Mouse (Mus musculus) midbrain, embryonic 13.5 days (tissue): ENCODE results near the gene Gm7075. TPM values are rescaled to one million over a fixed set of nuclear protein-coding genes. Genes with fewer than 3 reads are reported as not detected.

Experiments
- ATAC-seq: fragments of 200-750 bp; cut with Nextera tagmentation; 2 replicates; pipeline ENCODE4 v1.8.0; 2017; ENCODE audit warnings: mild to moderate bottlenecking, moderate TSS enrichment, moderate library complexity
- H3K27ac ChIP-seq: fragments of 300-500 bp; sonication (generic); 2 replicates; pipeline ENCODE4 v1.5.1; 2015; ENCODE audit warnings: inconsistent platforms, mild to moderate bottlenecking, moderate library complexity
- H3K27me3 ChIP-seq: fragments of 300-500 bp; sonication (generic); 2 replicates; pipeline ENCODE4 v1.6.1; 2015; ENCODE audit warnings: mild to moderate bottlenecking, inconsistent platforms
- H3K36me3 ChIP-seq: fragments of 300-500 bp; sonication (generic); 2 replicates; pipeline ENCODE4 v1.6.1; 2015; ENCODE audit warnings: mild to moderate bottlenecking, inconsistent platforms
- H3K4me1 ChIP-seq: fragments of 300-500 bp; sonication (generic); replicated peaks from 2 replicates; pipeline ENCODE4 v1.6.1; 2015; ENCODE audit warnings: inconsistent platforms
- H3K4me2 ChIP-seq: fragments of 300-500 bp; sonication (generic); replicated peaks from 2 replicates; pipeline ENCODE4 v1.6.1; 2015; ENCODE audit warnings: moderate library complexity, mild to moderate bottlenecking, inconsistent platforms
- H3K4me3 ChIP-seq: fragments of 300-500 bp; sonication (generic); replicated peaks from 2 replicates; pipeline ENCODE4 v1.5.1; 2015; ENCODE audit warnings: mild to moderate bottlenecking, inconsistent platforms
- H3K9ac ChIP-seq: fragments of 300-500 bp; sonication (generic); replicated peaks from 2 replicates; pipeline ENCODE4 v1.6.1; 2015; ENCODE audit warnings: mild to moderate bottlenecking, inconsistent platforms
- H3K9me3 ChIP-seq: fragments of 300-500 bp; sonication (generic); 2 replicates; pipeline ENCODE4 v1.6.1; 2016; ENCODE audit warnings: mild to moderate bottlenecking, inconsistent platforms
- WGBS: fragments of 180-500 bp; shearing (Covaris S2); methylation state at CpG from one replicate; pipeline ENCODE4 v1.1.7; 2015; 5-methylcytosine and 5-hydroxymethylcytosine counted together
- polyA plus RNA-seq: library from polyadenylated mRNA; unstranded; fragments of >200 nt; fragmentation: Nextera tagmentation; extraction: Ambion mirVana; gene quantifications from 2 replicates; pipeline ENCODE4 v1.2.1, GENCODE M21; 2015

Gm7075 gene
- polyA plus RNA-seq, 1 experiment from 2014 or later = not detected

- whole genome bisulfite sequencing = 91% methylated on average over 7 of the region's 7 CpGs
- Histone ChIP-seq H3K27me3 (no peaks in the 10 kb centered on the region), H3K27ac (no peak overlapping the region), H3K9ac (no peak overlapping the region), H3K9me3 (no peaks in the 10 kb centered on the region), H3K36me3 (no peaks in the 10 kb centered on the region), H3K4me2 (no peak overlapping the region), H3K4me3 (no peak overlapping the region), H3K4me1 (no peaks in the 10 kb centered on the region; the same call in 1 of the 2 replicates)
- ATAC-seq = no peak
Measured at GRCm38 (mm10) chr10:63431221-63431736, 9.7 kb upstream of the Gm7075 start.

DNA sequence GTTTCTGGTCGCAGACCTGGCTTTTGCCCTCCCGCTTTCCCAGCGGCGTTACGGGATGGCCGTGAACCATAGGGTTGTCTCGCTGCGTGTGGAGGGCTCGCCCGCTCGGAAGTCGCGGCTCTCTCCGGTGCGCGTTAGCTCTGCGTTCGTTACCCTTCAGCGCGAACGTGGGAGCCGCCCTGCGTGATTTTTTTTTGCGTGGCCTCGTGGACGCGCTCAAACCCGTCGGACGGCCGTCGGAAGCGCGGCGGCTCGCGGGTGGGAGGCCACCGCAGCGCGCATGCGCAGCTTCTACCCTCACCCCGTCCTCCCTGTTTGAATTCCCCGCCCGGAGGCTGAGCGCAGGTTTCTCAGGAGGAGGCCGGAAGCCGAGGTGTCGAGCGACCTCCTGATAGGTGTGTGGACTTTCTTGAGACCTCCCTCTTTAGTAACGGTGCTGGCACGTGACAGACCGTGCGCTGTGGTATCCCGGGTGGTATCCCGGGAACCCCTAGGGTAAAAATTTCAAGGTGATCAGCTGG, 8.3 kb upstream of the Gm7075 start, which contains the start of gene Ctnna3:
Gene Ctnna3, plus strand, starts transcription at position 314 of the 521 bp plus-strand sequence.
- peak within 1 kb of the TSS; percentile 62 for H3K27ac ChIP-seq
- no peaks in the 10 kb centered on the region for H3K36me3 ChIP-seq
- no peaks in the 10 kb centered on the region for H3K9me3 ChIP-seq
- no peaks in the 10 kb centered on the region for H3K27me3 ChIP-seq
- peak; percentile 98 for ATAC-seq
- H3K4me1 ChIP-seq = no peaks in the 10 kb centered on the region; the same call in 1 of the 2 replicates
- under 1% methylated on average over 55 of the region's 55 CpGs for WGBS
- H3K4me3 ChIP-seq = peak within 1 kb of the TSS; percentile 72
- peak within 1 kb of the TSS; percentile 66 for H3K4me2 ChIP-seq
- peak within 1 kb of the TSS; percentile 60 for H3K9ac ChIP-seq

GRCm38 (mm10) chr10:63429380-63429779, 7.8 kb upstream of the Gm7075 start:
- no peaks in the 10 kb centered on the region; the same call in 1 of the 2 replicates for H3K4me1 ChIP-seq
- peak overlapping the region; percentile 72 for H3K4me3 ChIP-seq
- no peaks in the 10 kb centered on the region for H3K9me3 ChIP-seq
- H3K36me3 ChIP-seq = no peaks in the 10 kb centered on the region
- under 1% methylated on average over 34 of the region's 34 CpGs for WGBS
- no peaks in the 10 kb centered on the region for H3K27me3 ChIP-seq
- peak overlapping the region; percentile 58 for H3K9ac ChIP-seq
- H3K27ac ChIP-seq = peak overlapping the region; percentile 62
- H3K4me2 ChIP-seq = peak overlapping the region; percentile 66
- peak; percentile 90 for ATAC-seq

DNA sequence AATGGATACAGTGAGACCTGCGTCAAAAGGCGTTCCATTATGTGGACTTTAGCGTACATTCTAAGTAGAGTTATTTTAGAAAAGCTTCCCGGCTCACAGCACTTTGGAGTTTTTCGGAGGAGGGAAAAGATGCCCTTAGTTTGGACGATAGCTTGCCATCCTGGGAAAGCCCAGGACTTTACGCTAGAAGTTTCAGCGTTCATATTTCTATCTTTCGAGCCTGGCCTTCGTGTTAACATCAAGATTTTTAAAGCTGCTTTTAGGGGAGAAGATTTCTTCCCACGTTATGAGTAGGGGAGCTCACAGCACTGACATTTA, 7.4 kb upstream of the Gm7075 start:
- H3K36me3 ChIP-seq = no peaks in the 10 kb centered on the region
- no peaks in the 10 kb centered on the region; the same call in 1 of the 2 replicates for H3K4me1 ChIP-seq
- H3K4me2 ChIP-seq = peak overlapping the region; percentile 66
- peak overlapping the region; percentile 72 for H3K4me3 ChIP-seq
- no peak overlapping the region for H3K27ac ChIP-seq
- no peaks in the 10 kb centered on the region for H3K27me3 ChIP-seq
- WGBS = 3% methylated on average over 11 of the region's 11 CpGs
- no peak for ATAC-seq
- no peaks in the 10 kb centered on the region for H3K9me3 ChIP-seq
- peak overlapping the region; percentile 60 for H3K9ac ChIP-seq

GRCm38 (mm10) chr10:63428243-63429022, 6.8 kb upstream of the Gm7075 start:
- ATAC-seq = no peak
- no peaks in the 10 kb centered on the region for H3K27me3 ChIP-seq
- peak overlapping the region; percentile 66 for H3K4me2 ChIP-seq
- H3K27ac ChIP-seq = no peak overlapping the region
- no peaks in the 10 kb centered on the region for H3K36me3 ChIP-seq
- WGBS = 24% methylated on average over 19 of the region's 19 CpGs
- H3K4me1 ChIP-seq = no peaks in the 10 kb centered on the region; the same call in 1 of the 2 replicates
- H3K9ac ChIP-seq = peak overlapping the region; percentile 60
- no peaks in the 10 kb centered on the region for H3K9me3 ChIP-seq
- peak overlapping the region; percentile 72 for H3K4me3 ChIP-seq

DNA sequence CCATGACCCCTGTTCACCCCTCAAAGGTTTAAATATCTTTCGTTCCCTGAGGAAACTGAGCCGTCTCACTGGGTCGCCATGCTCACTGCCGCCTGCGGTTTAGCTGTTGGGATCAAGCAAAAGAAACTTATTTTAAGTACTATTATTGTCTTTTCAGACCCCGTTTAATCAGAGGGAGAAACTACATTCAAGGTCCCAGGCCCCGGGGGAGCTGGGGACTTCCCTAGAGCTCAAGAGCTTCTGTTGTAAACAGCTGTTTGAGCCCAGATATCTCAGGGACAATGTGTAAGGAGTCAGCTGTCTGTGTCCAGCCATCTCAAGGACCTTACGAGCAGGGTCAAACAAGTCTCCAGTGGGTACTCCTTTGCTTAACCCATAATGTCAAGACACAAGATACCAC, 5.6 kb upstream of the Gm7075 start:
- H3K4me2 ChIP-seq = no peak overlapping the region
- no peaks in the 10 kb centered on the region for H3K36me3 ChIP-seq
- no peak for ATAC-seq
- no peak overlapping the region for H3K4me3 ChIP-seq
- 79% methylated on average over 8 of the region's 8 CpGs for WGBS
- no peaks in the 10 kb centered on the region for H3K27me3 ChIP-seq
- no peaks in the 10 kb centered on the region for H3K9me3 ChIP-seq
- no peak overlapping the region for H3K9ac ChIP-seq
- H3K4me1 ChIP-seq = no peaks in the 10 kb centered on the region; the same call in 1 of the 2 replicates
- H3K27ac ChIP-seq = no peak overlapping the region

- Histone ChIP-seq H3K27ac (no peak overlapping the region), H3K4me1 (no peaks in the 10 kb centered on the region; the same call in 1 of the 2 replicates), H3K4me3 (no peak overlapping the region), H3K27me3 (no peaks in the 10 kb centered on the region), H3K4me2 (no peak overlapping the region), H3K36me3 (no peaks in the 10 kb centered on the region), H3K9me3 (no peaks in the 10 kb centered on the region), H3K9ac (no peak overlapping the region)
- no peak for ATAC-seq
Measured at GRCm38 (mm10) chr10:63424475-63424814, 2.9 kb upstream of the Gm7075 start.

GRCm38 (mm10) chr10:63423591-63424474, 2.2 kb upstream of the Gm7075 start:
- ATAC-seq = no peak
- no peaks in the 10 kb centered on the region for H3K36me3 ChIP-seq
- no peaks in the 10 kb centered on the region; the same call in 1 of the 2 replicates for H3K4me1 ChIP-seq
- 85% methylated on average over 9 of the region's 9 CpGs for WGBS
- no peak overlapping the region for H3K27ac ChIP-seq
- H3K9ac ChIP-seq = no peak overlapping the region
- H3K4me2 ChIP-seq = no peak overlapping the region
- H3K9me3 ChIP-seq = no peaks in the 10 kb centered on the region
- H3K4me3 ChIP-seq = no peak overlapping the region
- no peaks in the 10 kb centered on the region for H3K27me3 ChIP-seq

DNA sequence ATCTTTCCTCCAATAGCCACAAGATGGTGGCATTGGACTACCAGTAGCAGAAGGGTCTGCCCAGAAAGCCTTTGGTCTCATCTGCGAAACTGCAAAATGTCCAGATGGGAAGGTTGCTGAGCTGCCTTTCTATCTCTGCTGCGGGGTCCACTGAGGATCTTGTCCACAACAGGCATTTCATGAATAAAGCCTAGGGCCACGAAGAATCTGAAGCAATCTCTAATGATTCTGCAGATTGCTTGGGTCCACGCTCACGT, 1.1 kb upstream of the Gm7075 start:
- Histone ChIP-seq H3K9ac (no peak overlapping the region), H3K9me3 (no peaks in the 10 kb centered on the region), H3K4me2 (no peak overlapping the region), H3K27ac (no peak overlapping the region), H3K4me1 (no peaks in the 10 kb centered on the region), H3K36me3 (no peaks in the 10 kb centered on the region), H3K27me3 (no peaks in the 10 kb centered on the region), H3K4me3 (no peak overlapping the region)
- ATAC-seq = no peak
- WGBS = 89% methylated on average over 5 of the region's 5 CpGs

- Histone ChIP-seq H3K4me2 (no peak overlapping the region), H3K27ac (no peak overlapping the region), H3K9ac (no peak overlapping the region), H3K4me1 (no peaks in the 10 kb centered on the region), H3K27me3 (no peaks in the 10 kb centered on the region), H3K36me3 (no peaks in the 10 kb centered on the region), H3K4me3 (no peak overlapping the region), H3K9me3 (no peaks in the 10 kb centered on the region)
- no peak for ATAC-seq
- WGBS = 63% methylated on average over 5 of the region's 5 CpGs
Measured at GRCm38 (mm10) chr10:63417061-63417460, 4.5 kb downstream of the Gm7075 start.

DNA sequence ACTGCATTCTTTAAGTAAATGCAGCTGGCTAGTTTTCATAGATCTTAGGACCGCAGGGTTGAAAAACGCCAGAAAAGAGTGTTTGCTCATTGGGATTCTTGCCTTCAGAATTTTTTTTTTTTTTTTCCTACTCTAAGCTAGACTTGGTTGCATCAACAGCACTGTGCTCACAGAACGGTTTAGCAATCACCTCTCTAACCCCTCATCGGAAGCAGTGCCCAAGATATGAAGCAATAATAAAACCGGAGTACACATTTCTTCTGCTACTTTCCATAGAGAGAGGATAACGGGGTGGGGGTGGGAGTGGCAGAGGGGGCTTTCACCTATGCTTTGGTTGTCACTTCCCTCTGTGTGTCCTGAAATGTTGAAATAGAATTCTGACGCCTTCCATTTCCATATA, 5.7 kb downstream of the Gm7075 start:
- no peaks in the 10 kb centered on the region for H3K36me3 ChIP-seq
- no peaks in the 10 kb centered on the region for H3K4me1 ChIP-seq
- H3K9me3 ChIP-seq = no peaks in the 10 kb centered on the region
- no peaks in the 10 kb centered on the region for H3K27me3 ChIP-seq
- H3K4me2 ChIP-seq = no peak overlapping the region
- no peak overlapping the region for H3K27ac ChIP-seq
- WGBS = 73% methylated on average over 7 of the region's 7 CpGs
- no peak overlapping the region for H3K9ac ChIP-seq
- H3K4me3 ChIP-seq = no peak overlapping the region
- ATAC-seq = no peak

DNA sequence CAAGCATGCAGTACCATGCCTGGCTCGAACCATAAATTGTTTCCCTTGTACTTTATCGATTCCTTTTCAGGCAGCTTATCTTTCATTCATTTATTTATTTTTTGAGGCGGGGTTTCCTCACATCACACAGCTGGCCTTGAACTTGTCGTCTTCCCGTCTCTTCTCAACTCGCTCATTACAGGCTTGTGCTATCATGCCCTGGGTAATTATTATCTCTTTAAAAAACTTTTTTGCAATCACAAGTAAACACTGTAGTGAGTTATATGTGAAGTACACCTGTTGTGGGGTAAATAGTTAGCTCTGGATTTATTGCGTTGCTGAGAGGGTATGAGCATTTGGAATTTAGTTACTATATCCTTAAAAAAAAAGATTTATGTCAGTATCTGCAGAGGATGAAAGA, 6.3 kb downstream of the Gm7075 start:
- H3K27me3 ChIP-seq = no peaks in the 10 kb centered on the region
- no peak overlapping the region for H3K4me2 ChIP-seq
- ATAC-seq = no peak
- H3K9ac ChIP-seq = no peak overlapping the region
- 0 out of 2 replicates have a peak, but pooled peaks cover under 1% of the 10 kb centered on the region for H3K4me1 ChIP-seq
- no peak overlapping the region for H3K4me3 ChIP-seq
- H3K27ac ChIP-seq = no peak overlapping the region
- no peaks in the 10 kb centered on the region for H3K36me3 ChIP-seq
- no peaks in the 10 kb centered on the region for H3K9me3 ChIP-seq
- WGBS = 87% methylated on average over 7 of the region's 7 CpGs
